Comparison of ENCODE assay signal across 15 mouse cellular contexts in genomic region chr8:77979106-77979505, GRCm38 (mm10).
"Had no signal": no experiment of that assay in that cellular context is flagged by ENCODE, and none has a peak within 500 bp of the region (broad histone marks: within the 10 kb centered on the region; RNA-seq: fewer than 3 reads in every experiment).

No protein-coding gene starts in this region.

- H3K36me3 ChIP-seq: neural tube, embryonic 15.5 days; stomach, embryonic 15.5 days had no signal

- H3K9ac ChIP-seq: neural tube, embryonic 15.5 days; stomach, embryonic 15.5 days had no signal

- H3K9me3 ChIP-seq: neural tube, embryonic 15.5 days; stomach, embryonic 15.5 days had no signal

- H3K27ac ChIP-seq: neural tube, embryonic 15.5 days; stomach, embryonic 15.5 days; stomach, postnatal 0 days had no signal

- DNase-seq: retina, postnatal 1 day; right cerebral cortex, adult 18-20 months; right cerebral cortex, postnatal 14 days; right cerebral cortex, postnatal 25 days; right cerebral cortex, postnatal 4 days; spleen, adult 18-20 months; thymus, adult 18-20 months; thymus, adult 2 months; thymus, postnatal 14 days; thymus, postnatal 25 days; thymus, postnatal 36 days; thymus, postnatal 4 days had no signal

- H3K4me3 ChIP-seq: neural tube, embryonic 15.5 days; stomach, embryonic 15.5 days had no signal

- H3K4me1 ChIP-seq: neural tube, embryonic 15.5 days; stomach, embryonic 15.5 days had no signal

- H3K27me3 ChIP-seq: neural tube, embryonic 15.5 days; stomach, embryonic 15.5 days had no signal

- H3K4me2 ChIP-seq: neural tube, embryonic 15.5 days; stomach, embryonic 15.5 days had no signal
